Mouse (Mus musculus): ENCODE measurements around the gene Tmem229a. TPM values are rescaled to one million over a fixed set of nuclear protein-coding genes. Genes with fewer than 3 reads are reported as not detected.

Tmem229a gene
- polyA plus RNA-seq (2012; rRNA removed) = 0.18 and 0.22 TPM in 2 replicates

DNA sequence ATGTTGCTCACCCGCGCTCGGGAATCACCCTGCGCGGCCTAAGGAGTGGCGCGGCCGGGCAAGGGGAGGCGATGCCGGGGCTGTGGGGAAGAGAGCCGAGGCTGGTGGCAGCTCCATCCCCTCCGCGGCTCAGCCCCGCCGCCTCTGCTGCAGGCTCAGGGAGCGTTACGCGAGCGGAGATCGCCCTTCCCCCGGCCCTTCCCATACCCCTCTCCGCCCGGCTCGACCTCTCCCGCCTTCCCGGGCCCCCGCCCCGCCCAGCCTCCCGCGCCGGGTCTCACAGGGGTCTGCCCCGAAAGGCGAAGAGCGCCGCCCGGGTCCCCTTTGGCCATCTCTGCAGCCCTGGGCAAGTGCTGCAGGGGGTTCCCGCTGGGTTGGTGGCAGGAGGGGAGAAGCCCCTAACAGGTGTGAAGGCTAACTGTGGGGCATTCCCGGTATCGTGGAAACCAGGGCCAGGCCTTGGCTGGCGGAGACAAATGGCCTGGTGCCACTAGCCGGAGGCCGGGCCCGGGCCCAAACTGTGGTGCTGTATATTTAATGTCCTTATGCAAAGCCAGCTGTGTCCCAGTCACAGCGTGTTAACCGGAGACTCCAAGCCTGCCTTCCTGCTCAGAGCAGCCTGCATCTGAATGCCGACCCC, at the start of gene Tmem229a:
Gene Tmem229a, minus strand, starts transcription at position 352 of the 640 bp plus-strand sequence.
- no peaks in the 10 kb centered on the region for H3K4me1 ChIP-seq (ENCODE audit: control insufficient read depth, insufficient read depth, insufficient read length)
- TF ChIP-seq CTCF (IDR thresholded peaks at IDR 0.05; ENCODE audit: extremely low read depth, insufficient read depth, insufficient read length, insufficient replicate concordance) (no peak), POLR2A (IDR thresholded peaks at IDR 0.05; ENCODE audit: low read depth, low read length) (no peak)
- peaks cover 14% of the 10 kb centered on the region for H3K27me3 ChIP-seq (ENCODE audit: control insufficient read depth, insufficient read depth, low read length)
- DNase-seq (ENCODE audit: low read depth in 1 of 2, low spot score in 2 of 2) = no peak
- H3K4me3 ChIP-seq (ENCODE audit: extremely low read depth, insufficient read depth, insufficient read length) = no peak within 1 kb of the TSS
- no peak within 1 kb of the TSS for H3K27ac ChIP-seq (ENCODE audit: insufficient read depth, low read length)
- no peaks in the 10 kb centered on the region for H3K36me3 ChIP-seq (ENCODE audit: control insufficient read depth, insufficient read depth, low read length)
- WGBS = 4% methylated on average over 44 of the region's 46 CpGs

DNA sequence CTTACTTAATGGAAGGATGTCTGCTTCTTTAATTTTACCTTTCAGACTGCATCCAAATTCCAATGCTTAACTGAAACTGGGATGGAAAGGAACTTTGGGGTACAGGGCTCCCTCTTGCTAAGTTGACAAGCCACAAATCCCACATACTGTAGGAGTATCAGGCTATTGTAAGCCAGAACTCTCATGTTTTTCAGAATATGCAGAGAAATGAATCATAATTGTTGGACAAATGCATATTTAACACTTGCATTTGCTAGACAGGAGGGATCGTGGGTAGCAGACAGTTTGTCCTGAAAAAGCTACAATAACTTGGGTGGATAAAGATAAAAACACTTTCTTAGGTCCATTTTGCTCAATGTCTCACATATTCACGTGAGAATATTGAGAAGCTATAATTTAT, 37.7 kb upstream of the Tmem229a start:
- no peaks in the 10 kb centered on the region for H3K4me1 ChIP-seq (ENCODE audit: control insufficient read depth, insufficient read depth, insufficient read length)
- no peaks in the 10 kb centered on the region for H3K36me3 ChIP-seq (ENCODE audit: control insufficient read depth, insufficient read depth, low read length)
- no peak overlapping the region for H3K27ac ChIP-seq (ENCODE audit: insufficient read depth, low read length)
- WGBS = 52% methylated on average over 2 of the region's 2 CpGs
- TF ChIP-seq POLR2A (IDR thresholded peaks at IDR 0.05; ENCODE audit: low read depth, low read length) = no peak
- TF ChIP-seq CTCF (IDR thresholded peaks at IDR 0.05; ENCODE audit: extremely low read depth, insufficient read depth, insufficient read length, insufficient replicate concordance) = no peak
- no peak for DNase-seq (ENCODE audit: low read depth in 1 of 2, low spot score in 2 of 2)
- H3K27me3 ChIP-seq (ENCODE audit: control insufficient read depth, insufficient read depth, low read length) = no peaks in the 10 kb centered on the region
- H3K4me3 ChIP-seq (ENCODE audit: extremely low read depth, insufficient read depth, insufficient read length) = no peak overlapping the region

DNA sequence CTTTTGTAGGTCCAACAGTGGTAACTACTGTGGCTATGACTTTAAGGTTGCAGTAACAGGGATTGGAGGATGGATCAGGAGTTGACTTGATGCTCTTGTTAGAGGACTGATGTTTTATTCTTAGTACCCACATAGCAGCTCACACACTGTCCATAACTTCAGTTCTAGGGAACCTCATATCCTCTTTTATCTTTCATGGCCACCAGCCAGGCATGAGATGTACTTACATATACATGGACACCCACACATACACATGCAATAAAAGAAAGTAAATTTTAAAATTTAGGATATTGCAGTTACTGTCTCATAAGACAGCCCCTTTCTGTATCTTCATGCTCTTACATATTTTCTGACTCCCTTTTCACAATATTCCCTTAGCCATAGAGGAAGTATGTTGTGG, 33.7 kb upstream of the Tmem229a start:
- no peak for TF ChIP-seq POLR2A (IDR thresholded peaks at IDR 0.05; ENCODE audit: low read depth, low read length)
- TF ChIP-seq CTCF (IDR thresholded peaks at IDR 0.05; ENCODE audit: extremely low read depth, insufficient read depth, insufficient read length, insufficient replicate concordance) = no peak
- Histone ChIP-seq H3K36me3 (ENCODE audit: control insufficient read depth, insufficient read depth, low read length) (no peaks in the 10 kb centered on the region), H3K27ac (ENCODE audit: insufficient read depth, low read length) (no peak overlapping the region), H3K4me3 (ENCODE audit: extremely low read depth, insufficient read depth, insufficient read length) (no peak overlapping the region), H3K27me3 (ENCODE audit: control insufficient read depth, insufficient read depth, low read length) (no peaks in the 10 kb centered on the region), H3K4me1 (ENCODE audit: control insufficient read depth, insufficient read depth, insufficient read length) (no peaks in the 10 kb centered on the region)
- no peak for DNase-seq (ENCODE audit: low read depth in 1 of 2, low spot score in 2 of 2)

DNA sequence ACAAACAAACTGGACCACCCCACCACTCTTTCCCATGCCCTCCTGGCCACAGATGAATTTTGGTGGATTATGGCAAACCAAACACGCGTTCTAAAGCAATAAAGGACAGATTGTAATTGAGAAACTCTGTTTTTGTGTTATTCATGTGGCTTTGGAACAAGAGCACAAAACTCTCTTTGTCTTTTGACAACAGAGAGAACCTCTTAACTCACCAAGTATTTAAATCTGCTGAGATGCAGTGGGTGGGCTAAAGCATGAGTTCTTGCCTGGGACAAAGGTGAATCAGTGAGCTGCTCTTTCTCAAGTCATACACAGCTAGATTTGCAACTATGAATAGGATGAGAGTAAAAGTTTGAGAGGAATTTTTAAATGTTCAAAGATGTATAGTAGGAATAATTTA, 20.1 kb upstream of the Tmem229a start:
- no peak for DNase-seq (ENCODE audit: low read depth in 1 of 2, low spot score in 2 of 2)
- no peaks in the 10 kb centered on the region for H3K4me1 ChIP-seq (ENCODE audit: control insufficient read depth, insufficient read depth, insufficient read length)
- H3K4me3 ChIP-seq (ENCODE audit: extremely low read depth, insufficient read depth, insufficient read length) = no peak overlapping the region
- H3K36me3 ChIP-seq (ENCODE audit: control insufficient read depth, insufficient read depth, low read length) = no peaks in the 10 kb centered on the region
- TF ChIP-seq POLR2A (IDR thresholded peaks at IDR 0.05; ENCODE audit: low read depth, low read length) (no peak), CTCF (IDR thresholded peaks at IDR 0.05; ENCODE audit: extremely low read depth, insufficient read depth, insufficient read length, insufficient replicate concordance) (no peak)
- H3K27ac ChIP-seq (ENCODE audit: insufficient read depth, low read length) = no peak overlapping the region
- no peaks in the 10 kb centered on the region for H3K27me3 ChIP-seq (ENCODE audit: control insufficient read depth, insufficient read depth, low read length)
- WGBS = 82% methylated on average over 2 of the region's 2 CpGs

DNA sequence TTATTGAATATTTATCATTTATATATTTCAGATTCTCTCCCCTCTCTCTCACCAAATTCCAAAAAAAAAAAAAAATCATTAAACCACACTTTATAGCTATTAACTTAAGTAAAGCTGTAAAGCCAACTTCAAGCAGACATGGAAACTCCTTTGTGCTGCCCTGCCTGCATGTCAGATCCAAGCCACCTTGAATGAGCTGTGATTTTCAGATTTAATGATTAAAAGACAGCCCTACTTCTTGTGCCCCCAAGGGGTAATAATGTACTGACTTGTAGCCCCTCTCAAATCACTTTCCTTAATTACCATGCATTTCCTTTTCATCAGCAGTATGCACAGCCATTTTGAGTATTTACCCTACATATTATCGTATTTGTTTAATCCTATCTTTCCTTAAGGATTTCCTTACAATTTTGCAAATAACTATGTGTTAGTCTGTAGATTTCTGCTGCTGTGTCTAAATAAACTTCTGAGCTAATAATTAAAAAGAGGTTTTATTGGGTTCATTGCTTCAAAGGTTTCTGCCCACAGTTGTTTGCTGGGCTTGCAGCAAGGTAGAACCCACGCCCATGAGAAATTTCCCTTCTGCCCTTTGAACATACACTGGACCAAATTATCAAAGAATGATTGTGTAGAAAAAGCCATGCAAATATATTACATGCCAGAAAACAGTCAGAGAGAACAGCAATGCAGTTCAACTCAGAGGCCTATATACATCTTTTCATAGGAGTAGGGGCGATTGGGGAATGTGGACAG, 12.6 kb upstream of the Tmem229a start:
- TF ChIP-seq CTCF (IDR thresholded peaks at IDR 0.05; ENCODE audit: extremely low read depth, insufficient read depth, insufficient read length, insufficient replicate concordance) (no peak), POLR2A (IDR thresholded peaks at IDR 0.05; ENCODE audit: low read depth, low read length) (no peak)
- WGBS = 87% methylated on average over 3 of the region's 3 CpGs
- no peaks in the 10 kb centered on the region for H3K36me3 ChIP-seq (ENCODE audit: control insufficient read depth, insufficient read depth, low read length)
- H3K27ac ChIP-seq (ENCODE audit: insufficient read depth, low read length) = no peak overlapping the region
- no peak overlapping the region for H3K4me3 ChIP-seq (ENCODE audit: extremely low read depth, insufficient read depth, insufficient read length)
- H3K27me3 ChIP-seq (ENCODE audit: control insufficient read depth, insufficient read depth, low read length) = no peaks in the 10 kb centered on the region
- no peaks in the 10 kb centered on the region for H3K4me1 ChIP-seq (ENCODE audit: control insufficient read depth, insufficient read depth, insufficient read length)
- no peak for DNase-seq (ENCODE audit: low read depth in 1 of 2, low spot score in 2 of 2)

DNA sequence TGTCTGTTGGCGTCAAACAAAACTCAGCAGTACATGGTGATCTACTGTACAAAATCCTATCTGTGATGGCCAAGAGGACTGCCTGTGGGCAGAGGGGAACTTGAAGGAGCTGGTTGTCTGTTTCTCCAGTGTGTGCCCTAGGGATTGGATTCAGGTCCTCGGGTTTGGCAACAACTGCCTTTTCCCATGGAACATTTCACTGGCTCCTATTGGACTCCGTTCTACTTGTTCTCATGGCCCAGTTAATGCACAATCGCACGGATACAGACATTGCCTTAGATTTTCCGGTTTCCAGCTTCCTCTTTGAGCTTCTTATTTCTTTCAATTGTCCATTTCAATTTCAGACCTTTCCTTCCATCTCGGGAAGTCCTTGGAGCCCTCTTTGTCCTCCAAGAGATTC, 11.6 kb upstream of the Tmem229a start:
- no peak for TF ChIP-seq CTCF (IDR thresholded peaks at IDR 0.05; ENCODE audit: extremely low read depth, insufficient read depth, insufficient read length, insufficient replicate concordance)
- no peak for TF ChIP-seq POLR2A (IDR thresholded peaks at IDR 0.05; ENCODE audit: low read depth, low read length)
- 81% methylated on average over 7 of the region's 7 CpGs for WGBS
- Histone ChIP-seq H3K4me1 (ENCODE audit: control insufficient read depth, insufficient read depth, insufficient read length) (no peaks in the 10 kb centered on the region), H3K36me3 (ENCODE audit: control insufficient read depth, insufficient read depth, low read length) (no peaks in the 10 kb centered on the region), H3K4me3 (ENCODE audit: extremely low read depth, insufficient read depth, insufficient read length) (no peak overlapping the region), H3K27ac (ENCODE audit: insufficient read depth, low read length) (no peak overlapping the region), H3K27me3 (ENCODE audit: control insufficient read depth, insufficient read depth, low read length) (no peaks in the 10 kb centered on the region)
- no peak for DNase-seq (ENCODE audit: low read depth in 1 of 2, low spot score in 2 of 2)
